Mouse (Mus musculus) kidney, adult 2 months (tissue): ENCODE data around the gene Ssbp3.

Source experiments
- CTCF ChIP-seq: fragments of 200-500 bp; conservative IDR thresholded peaks from 2 replicates; pipeline ENCODE4 v1.5.1; 2011; ENCODE audit warnings: low read depth, mild to moderate bottlenecking, control low read depth, low read length, moderate library complexity, mixed read lengths; ENCODE audit not compliant: insufficient read depth, insufficient read length
- POLR2A ChIP-seq: fragments of 200-500 bp; IDR thresholded peaks from one replicate; pipeline ENCODE4 v1.6.1; 2011; ENCODE audit warnings: low read depth, low read length, control low read depth

GRCm38 (mm10) chr4:106995069-106995468 lies 84.6 kb downstream of the Ssbp3 start:
- TF ChIP-seq CTCF (no peak), POLR2A (no peak)
